Mouse (Mus musculus): Measurements from ENCODE around the gene Apobec2.

Apobec2 gene

DNA sequence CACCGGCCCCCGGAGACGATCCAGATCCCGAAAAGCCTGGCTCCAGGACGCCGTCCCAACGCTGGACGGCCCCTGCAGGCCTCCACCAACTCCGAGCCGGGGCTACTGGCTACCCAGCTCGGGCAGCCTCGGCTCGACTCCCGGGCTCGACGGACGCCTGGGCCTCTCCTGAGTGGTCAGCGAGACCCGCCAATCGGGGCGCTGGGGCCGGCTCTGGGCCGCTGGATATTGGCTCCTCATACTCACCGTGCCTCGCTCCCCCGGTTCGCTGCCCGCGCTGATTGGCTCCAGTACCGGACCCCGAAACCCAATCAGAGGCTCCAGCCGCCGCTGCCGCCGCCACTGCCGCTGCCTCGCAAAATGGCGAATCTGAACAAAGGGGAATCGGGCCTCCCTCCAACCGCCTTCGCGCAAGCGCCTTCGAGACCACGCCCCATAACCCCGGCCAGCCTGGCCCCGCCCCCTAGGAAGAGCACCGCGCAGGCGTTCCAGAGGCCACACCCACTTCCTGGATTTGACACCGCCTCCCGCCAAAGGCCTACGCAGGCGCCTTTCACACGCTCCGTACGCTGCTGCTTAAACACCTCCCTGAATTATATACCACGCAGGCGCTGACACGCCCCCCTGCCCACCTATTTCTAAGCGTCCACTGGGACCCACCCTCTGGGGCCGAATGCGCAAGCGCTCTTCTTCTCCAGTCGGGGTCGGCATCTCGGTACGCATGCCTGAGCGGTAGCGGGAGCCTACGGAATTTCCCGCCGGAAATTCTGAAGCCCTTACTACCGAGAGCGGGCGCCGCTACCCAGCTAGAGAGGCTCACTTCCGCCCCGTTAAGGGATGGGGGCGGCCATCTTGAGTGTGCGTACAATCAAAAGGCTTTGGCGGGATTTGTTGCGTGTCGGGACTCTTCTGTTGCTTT lies 23.1 kb downstream of the Apobec2 start, which contains the start of the genes Nfya and Oard1:
Gene Nfya (minus strand): TSS at position 527 of the 919 bp plus-strand sequence.
Gene Oard1 (plus strand): TSS at position 635 of the 919 bp plus-strand sequence.
- in situ Hi-C loops (cut with MboI, MseI) = loop anchor here (25.0 kb wide), 2 partner anchors 897 to 1522 kb away; partner anchors contain the start of genes Ccnd3, Taf8 and Tbcc

GRCm38 (mm10) chr17:48408526-48409291 lies 24.0 kb downstream of the Apobec2 start:
- in situ Hi-C loops (cut with MboI, MseI) = loop anchor here (25.0 kb wide), 2 partner anchors 896 to 1521 kb away; partner anchors contain the start of genes Ccnd3, Taf8 and Tbcc

DNA sequence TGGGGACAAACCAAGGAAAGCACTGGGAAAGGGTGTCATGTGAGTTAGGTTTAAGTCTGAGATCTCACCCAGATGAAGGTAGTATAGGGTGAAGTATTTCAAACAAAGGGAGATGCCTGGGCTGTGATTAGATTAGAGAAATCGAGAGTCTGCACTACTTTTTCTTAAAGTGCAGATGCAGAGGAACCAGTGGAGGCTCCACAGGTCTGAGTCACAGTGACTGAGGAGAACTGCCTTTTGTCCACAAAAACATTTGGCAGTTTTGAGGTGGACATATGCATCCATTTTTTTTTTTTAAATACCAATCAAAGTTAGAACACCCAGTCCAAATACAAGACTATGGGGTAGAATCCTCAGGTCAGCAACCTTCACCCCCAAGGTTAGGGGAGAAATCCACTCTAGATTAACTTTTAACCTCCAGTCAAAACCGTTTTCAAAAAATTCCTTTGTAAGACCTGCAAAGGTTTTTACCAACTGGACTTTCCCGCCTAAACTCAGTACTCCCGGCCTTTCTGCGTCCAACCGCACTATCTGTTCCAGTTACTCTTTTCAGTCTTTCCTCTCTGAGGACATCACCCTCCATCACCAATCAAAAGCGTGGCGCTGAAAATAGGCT lies 24.7 kb downstream of the Apobec2 start:
- in situ Hi-C loops (cut with MboI, MseI) = loop anchor here (25.0 kb wide), 2 partner anchors 896 to 1521 kb away; partner anchors contain the start of genes Ccnd3, Taf8 and Tbcc

- in situ Hi-C loops (cut with MboI, MseI) = loop anchor here (25.0 kb wide), 2 partner anchors 895 to 1520 kb away; partner anchors contain the start of genes Ccnd3, Taf8 and Tbcc
These were observed 25.6 kb downstream of the Apobec2 start for GRCm38 (mm10) chr17:48407154-48407553.

GRCm38 (mm10) chr17:48404706-48405105 lies 28.0 kb downstream of the Apobec2 start:
- in situ Hi-C loops (cut with MboI, MseI) = loop anchor here (25.0 kb wide), 2 partner anchors 892 to 1517 kb away; partner anchors contain the start of genes Ccnd3, Taf8 and Tbcc

DNA sequence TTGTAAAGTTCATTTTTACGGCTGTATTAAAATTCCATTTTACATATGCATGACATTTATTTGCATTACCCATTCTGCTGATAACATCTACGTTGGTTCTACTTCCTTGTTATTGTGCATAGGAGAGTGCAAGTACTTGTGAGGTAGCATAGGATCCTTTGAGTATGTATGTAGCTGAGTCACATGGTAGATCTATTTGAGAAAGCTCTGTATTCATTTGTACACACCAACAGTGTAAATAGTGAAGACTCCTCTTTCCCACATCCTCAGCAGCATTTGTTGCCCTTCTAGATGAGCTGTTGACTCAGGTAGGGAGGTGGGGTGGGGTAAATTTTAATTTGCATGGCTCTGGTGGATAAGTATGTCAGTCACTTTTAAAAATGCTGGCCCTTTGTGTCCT lies 28.9 kb downstream of the Apobec2 start:
- in situ Hi-C loops (cut with MboI, MseI) = loop anchor here (25.0 kb wide), 2 partner anchors 892 to 1517 kb away; partner anchors contain the start of genes Ccnd3, Taf8 and Tbcc

- in situ Hi-C loops (cut with MboI, MseI) = loop anchor here (25.0 kb wide), 2 partner anchors 890 to 1515 kb away; partner anchors contain the start of genes Ccnd3, Taf8 and Tbcc
These were observed 30.0 kb downstream of the Apobec2 start for GRCm38 (mm10) chr17:48402751-48403150.

DNA sequence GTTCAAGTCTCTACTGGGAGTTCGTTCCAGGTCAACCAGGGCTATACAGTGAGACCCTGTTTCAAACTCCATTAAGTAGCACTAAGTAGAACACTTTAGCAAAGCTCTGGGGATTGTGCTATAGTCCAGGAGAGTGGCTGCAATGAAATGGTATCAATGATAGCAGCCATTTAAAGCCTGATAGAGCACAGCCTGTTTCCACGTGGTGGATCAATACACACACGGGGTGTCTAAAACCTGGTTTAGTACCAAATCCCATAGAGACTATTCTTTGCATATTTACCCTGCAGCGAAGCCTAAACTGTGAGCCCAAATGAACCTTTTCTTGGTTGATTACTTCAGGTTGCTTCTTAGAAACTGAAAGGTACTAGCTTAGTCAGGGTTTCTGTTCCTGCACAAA lies 31.0 kb downstream of the Apobec2 start:
- in situ Hi-C loops (cut with MboI, MseI) = loop anchor here (25.0 kb wide), 2 partner anchors 889 to 1514 kb away; partner anchors contain the start of genes Ccnd3, Taf8 and Tbcc

DNA sequence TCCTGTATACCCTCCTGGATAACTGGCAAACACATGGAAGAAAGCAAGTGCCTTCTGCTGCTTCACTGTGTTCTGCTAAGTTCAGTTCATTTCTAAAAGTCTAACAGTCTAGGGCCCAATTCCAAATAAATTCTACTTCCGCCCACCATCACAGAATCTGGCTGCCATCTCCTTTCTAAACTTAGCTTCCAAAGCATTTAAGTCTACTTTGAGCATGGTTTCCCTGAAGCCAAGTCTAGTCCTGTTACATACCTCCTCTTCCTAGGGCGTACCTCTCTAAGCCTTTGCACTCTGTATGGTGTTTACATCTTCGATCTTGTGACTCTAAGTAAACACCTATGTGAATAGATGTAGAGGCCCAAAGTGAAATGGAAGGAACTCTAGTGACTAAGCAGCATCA lies 40.1 kb downstream of the Apobec2 start:
- in situ Hi-C loops (cut with MboI, MseI) = no loop called here

GRCm38 (mm10) chr17:48391446-48391845 lies 41.3 kb downstream of the Apobec2 start:
- in situ Hi-C loops (cut with MboI, MseI) = no loop called here

DNA sequence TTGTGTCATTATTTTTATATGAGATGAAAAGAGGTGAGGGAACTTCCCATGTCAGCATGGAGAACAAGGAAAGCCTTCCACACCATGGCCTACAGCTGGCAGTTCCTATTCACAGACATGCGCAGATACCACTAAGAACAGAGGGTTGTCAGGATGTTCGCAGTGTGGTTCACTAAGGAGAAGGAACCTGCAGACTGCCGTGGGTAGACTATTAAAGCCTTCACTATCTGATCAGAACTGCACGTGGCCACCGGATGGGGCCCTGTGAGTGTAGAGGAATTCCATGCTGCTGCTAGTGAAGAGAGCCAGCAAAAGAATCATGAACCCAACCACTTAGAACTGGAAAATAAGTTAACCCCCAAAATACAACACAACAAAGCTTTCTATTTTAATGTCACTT lies 43.3 kb downstream of the Apobec2 start:
- in situ Hi-C loops (cut with MboI, MseI) = no loop called here

- in situ Hi-C loops (cut with MboI, MseI) = no loop called here
These were observed 44.1 kb downstream of the Apobec2 start for GRCm38 (mm10) chr17:48388666-48389065.

DNA sequence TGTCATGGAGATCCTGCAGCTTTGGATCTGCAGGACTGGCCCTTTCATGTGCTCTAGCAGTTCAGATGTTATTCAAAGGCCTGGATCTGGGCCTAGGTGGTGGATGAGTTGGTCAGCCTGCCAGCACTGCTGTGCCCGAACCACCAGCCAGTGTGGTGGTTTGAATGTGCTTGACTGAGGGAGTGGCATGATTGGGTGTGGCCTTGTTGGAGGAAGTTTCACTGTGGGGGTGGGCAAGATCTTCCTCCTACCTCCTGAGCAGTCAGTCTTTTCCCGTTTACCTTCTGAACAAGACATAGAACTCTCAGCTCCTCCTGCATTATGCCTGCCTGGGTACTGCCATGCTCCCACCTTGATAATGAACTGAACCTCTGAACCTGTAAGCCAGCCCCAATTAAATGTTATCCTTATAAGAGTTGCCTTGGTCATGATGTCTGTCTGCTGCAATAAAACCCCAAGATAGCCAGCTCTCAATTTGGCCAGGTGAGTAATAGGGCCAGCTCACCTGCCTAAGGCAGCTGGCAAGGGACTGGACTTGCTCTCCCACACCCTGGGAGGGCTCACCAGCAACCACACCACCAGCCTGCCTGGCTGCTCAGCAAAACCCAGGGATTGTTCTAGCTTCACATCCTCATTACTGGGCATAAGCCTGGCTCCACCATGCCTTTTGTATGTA lies 46.8 kb downstream of the Apobec2 start:
- in situ Hi-C loops (cut with MboI, MseI) = no loop called here

- in situ Hi-C loops (cut with MboI, MseI) = no loop called here
These were observed 53.7 kb downstream of the Apobec2 start for GRCm38 (mm10) chr17:48379050-48379449.

DNA sequence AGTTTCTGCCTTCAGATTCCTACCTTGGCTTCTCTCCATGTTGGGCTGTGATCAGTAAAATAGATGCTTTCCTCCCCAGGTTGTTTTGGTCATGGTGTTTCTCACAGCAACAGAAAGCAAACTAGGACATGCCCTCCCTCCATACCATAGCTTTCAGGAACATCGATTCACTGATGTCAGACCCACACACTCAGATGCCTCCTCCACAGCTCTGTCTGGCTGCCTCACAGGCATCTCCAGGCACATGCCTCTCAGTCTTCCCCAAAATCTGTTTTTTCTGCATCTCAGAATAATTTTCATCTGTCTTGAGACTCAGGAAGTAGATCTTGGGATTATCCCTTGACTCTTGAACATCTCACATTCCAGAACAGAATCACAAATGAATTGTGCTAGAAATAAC lies 56.6 kb downstream of the Apobec2 start:
- in situ Hi-C loops (cut with MboI, MseI) = no loop called here

- in situ Hi-C loops (cut with MboI, MseI) = loop anchor here (25.0 kb wide), 1 partner anchor 1389 kb away; no protein-coding TSS in a partner anchor
These were observed 59.7 kb downstream of the Apobec2 start for GRCm38 (mm10) chr17:48372987-48373386.

DNA sequence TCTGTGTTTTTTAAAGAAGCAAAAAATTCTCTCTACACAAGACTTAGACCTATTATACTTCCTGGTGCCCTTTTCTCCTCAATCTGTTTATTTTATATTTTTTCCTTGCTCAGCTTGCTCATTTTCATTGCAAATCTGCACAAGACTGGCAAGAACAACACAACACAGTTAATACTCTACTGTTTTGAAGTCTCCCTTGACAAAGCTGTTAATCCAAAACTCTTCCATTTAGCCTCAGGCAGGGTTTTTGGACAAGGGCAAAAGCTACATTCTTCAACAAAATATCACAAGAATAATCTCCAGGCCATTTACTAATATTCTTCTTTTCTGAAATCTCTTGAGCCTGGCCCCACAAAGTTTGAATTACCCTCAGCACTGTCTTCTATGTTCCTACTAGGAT lies 61.1 kb downstream of the Apobec2 start:
- in situ Hi-C loops (cut with MboI, MseI) = loop anchor here (25.0 kb wide), 1 partner anchor 1391 kb away; no protein-coding TSS in a partner anchor

All from T-helper 1 cell (primary cell).